Mouse (Mus musculus): ENCODE results near the gene Nfe2l2. TPM values are rescaled to one million over a fixed set of nuclear protein-coding genes. Genes with fewer than 3 reads are reported as not detected.
"Not testable (repeated sequence)": the region's sequence is repeated elsewhere in the genome, so short reads cannot be mapped to it uniquely, and the experiment has no call there.

Nfe2l2 gene
- total RNA-seq, 2 experiments from 2014 or later, result 79.2 to 94.0 TPM

DNA sequence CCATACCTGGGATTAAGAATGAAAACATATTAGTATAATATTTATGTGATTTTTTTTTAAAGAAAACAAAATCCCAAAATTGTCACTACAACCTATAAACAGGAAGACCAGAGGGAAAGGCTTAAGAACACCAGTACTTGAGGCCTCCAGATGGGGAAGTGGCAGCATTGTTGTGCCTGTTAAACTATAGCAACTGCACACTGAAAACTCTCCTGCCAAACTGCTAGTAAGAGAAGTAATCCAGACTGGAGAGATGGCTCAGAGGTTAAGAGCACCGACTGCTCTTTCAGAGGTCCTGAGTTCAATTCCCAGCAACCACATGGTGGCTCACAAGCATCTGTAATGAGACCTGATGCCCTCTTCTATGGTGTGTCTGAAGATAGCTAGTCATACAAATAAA, 54.0 kb downstream of the Nfe2l2 start:
- no peak for DNase-seq

DNA sequence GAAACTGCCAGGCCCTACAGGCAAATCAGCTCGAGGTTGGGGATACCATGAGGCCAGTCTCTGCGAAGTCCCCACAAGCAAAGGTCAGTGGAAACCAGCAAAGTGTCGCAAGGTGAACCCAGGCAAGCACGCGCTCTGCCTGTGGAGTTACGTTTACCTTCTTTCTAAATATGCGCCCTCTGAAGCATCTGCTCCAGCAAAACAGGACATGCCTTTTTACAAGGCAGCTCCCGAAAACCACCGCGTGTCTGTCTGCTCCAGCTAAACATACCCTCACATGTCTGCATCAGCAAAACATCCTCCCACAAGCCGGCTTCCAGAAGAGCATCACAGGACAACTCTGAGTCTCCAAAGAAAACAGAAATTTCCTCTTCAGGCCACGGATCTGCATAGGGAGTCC, 59.2 kb downstream of the Nfe2l2 start:
- no peak for DNase-seq

GRCm38 (mm10) chr2:75643950-75644349, 60.5 kb downstream of the Nfe2l2 start:
- no peak for DNase-seq

DNA sequence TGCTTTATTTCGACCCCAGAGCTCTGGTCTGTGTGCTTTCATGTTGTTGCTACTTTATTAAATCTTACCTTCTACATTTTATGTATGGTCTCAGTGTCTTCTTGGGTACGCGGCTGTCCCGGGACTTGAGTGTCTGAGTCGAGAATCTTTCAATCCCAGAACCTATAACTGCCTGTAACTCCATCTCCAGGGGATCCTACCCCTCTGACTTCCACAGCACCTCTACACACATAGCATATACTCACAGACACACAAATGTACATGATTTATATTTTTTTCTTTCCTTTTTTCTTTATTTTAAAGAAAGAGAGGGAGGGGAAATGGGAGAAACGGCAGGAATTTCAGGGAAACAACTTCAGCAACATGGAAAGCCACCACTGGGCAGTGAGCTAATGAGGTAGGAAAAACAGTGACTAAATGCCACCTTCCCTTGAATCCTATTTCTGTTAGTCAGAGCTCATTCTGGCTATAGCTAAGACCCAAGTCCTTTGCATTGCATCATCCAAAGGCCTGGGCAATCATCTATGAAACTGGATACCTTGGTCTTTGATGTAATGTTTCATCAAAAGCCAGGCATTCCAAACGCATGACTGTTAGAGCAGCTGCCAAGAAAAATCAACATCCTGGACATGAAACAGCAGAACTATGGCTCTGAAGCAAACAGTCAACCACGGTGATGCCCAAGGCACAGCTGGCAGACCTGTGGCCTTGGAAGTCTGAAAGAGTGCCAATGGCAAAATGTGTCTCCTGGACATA, 61.5 kb downstream of the Nfe2l2 start:
- DNase-seq, result peak; percentile 73

DNA sequence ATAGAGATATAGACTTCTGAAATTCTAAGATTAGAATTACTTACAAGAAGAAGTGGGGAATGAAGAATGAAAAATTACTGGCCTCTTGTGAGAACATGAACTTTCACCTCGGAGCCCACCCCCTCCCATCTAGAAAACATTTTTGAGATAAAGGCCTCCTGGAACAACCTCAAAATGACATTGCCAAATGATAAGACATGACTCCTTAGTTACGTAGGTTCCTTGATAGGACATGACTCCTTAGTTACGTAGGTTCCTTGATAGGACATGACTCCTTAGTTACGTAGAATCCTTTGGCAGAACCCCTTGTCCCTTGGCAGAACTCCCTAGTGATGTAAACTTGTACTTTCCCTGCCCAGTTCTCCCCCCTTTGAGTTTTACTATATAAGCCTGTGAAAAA, 62.1 kb downstream of the Nfe2l2 start:
- DNase-seq, result not testable (repeated sequence)

DNA sequence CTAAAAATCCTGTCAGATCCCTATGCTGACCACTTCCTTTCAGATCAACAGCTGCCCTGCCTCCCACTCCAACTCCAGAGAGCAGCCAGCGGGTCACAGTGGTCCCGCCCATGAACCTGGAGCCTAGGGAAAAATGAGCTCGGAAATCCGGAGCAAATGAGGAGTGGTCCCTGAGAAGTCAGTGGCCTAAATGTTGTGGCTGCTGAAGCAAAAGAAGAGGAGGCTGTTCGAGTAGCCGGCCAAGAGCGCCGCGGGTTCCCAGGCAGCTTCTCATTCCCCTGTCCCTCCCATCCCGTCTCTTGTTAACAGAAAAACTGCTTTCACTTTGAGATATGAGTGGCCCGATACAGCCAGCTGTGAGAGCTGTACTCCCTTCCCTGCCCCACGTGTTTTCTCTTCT, 64.9 kb downstream of the Nfe2l2 start:
- DNase-seq, result not testable (repeated sequence)

- not testable (repeated sequence) for DNase-seq
These were observed 66.6 kb downstream of the Nfe2l2 start for GRCm38 (mm10) chr2:75637822-75638221.

GRCm38 (mm10) chr2:75637361-75637760, 67.1 kb downstream of the Nfe2l2 start:
- no peak for DNase-seq

DNA sequence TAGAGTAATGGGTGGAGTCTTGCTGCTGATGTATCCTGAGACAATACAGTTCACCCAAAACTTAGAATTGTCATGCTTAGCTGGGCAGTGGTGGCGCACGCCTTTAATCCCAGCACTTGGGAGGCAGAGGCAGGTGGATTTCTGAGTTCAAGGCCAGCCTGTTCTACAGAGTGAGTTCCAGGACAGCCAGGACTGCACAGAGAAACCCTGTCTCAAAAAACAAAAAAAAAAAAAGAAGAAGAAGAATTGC, 67.5 kb downstream of the Nfe2l2 start:
- not testable (repeated sequence) for DNase-seq

GRCm38 (mm10) chr2:75636261-75637054, 68.0 kb downstream of the Nfe2l2 start:
- DNase-seq, result peak; percentile 59

DNA sequence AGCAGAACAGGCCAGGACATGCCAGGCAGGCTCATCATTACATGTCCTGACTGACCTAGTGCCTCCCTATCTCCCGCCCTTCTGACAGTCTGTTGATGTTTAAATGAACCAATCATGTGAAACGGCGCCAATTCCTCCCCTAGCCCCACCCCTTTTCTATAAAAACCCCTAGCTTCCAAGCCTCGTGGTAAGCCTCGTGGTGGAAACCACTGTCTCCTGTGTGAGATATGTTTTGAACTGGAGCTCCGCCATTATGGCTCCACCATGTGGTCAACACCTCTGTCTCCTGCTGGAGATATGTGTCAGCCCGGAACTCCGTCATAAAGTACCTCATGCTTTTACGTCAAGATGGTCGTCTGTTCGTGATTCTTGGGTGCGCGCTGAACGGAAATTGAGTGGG, 70.0 kb downstream of the Nfe2l2 start:
- DNase-seq, result not testable (repeated sequence)

DNA sequence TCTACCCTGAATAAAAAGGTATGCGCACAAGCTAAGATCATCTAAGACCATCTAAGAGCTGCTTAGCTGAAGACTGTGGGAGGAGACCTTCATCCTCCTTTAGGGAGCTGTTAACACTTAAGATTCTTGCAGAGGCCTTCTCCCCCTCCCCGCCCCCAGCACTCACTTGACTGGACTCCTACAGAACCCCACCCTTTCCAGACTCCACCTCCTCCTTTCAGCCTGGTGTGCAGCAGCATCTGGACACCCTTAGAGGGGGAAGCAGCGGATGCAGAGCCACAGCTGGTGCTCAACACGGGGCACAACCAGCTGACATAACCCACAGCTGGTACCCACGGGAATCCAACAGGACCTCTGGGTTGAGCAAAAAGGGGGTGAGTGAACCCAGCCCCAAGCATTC, 70.7 kb downstream of the Nfe2l2 start:
- DNase-seq, result no peak

DNA sequence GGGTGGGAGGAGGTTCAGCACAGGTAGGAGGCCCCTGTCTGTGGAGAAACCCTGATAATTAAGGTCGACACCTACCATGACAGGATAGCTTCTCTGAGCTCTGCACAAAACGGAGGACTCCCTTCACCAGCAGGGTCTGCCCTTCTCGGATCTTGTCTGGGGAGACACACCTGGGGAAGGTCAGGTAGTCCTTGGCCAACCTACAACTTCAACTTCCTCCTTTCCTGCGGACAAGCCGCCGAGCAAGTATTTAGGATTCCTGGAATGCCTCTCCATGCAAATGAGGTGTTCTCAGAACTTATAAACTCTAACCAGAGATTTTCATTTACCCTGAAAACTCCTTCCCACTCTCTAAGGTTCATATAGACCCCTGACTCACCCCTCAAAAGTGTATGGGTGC, 71.1 kb downstream of the Nfe2l2 start:
- no peak for DNase-seq

DNA sequence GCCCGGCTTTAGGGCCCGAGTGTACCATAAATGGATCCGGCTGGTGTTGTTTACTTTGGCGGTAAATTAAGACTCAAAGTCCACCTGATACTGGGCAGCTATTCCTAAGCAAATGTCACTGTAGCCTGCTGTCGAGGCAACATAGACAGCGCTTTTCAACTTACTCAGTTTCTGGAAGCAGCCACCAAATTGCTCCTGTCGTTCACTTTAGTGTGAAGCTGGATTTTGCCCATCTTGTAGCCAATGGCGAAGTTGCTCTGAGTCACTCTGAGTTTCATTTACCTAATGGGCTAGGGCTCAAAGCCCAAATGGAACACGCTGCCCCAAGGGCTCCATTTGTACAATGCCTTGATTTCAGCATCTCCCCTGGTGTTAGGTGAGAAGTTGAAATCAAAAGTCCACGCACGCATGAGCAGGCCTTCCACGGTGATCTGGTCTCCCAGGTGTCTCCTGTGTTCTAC, 71.7 kb downstream of the Nfe2l2 start:
- no peak for DNase-seq

DNA sequence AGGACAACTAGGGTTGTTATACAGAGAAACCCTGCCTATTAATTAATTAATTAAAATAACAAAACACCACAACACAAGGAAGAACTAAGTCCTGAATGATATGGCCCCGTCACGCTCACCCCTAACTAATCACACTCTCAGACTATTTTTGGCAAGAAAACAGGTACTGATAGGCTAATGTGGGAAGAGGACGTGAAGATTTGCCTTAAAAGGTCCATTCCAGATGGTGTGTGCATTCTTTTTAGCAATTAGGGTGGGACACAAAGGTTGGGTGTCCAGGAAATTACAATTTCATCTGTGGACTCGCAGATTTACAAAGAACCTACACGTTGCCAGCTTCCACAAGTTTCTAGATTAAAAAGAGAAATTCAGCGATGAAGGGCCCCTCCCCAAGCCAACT, 72.4 kb downstream of the Nfe2l2 start:
- DNase-seq, result no peak

DNA sequence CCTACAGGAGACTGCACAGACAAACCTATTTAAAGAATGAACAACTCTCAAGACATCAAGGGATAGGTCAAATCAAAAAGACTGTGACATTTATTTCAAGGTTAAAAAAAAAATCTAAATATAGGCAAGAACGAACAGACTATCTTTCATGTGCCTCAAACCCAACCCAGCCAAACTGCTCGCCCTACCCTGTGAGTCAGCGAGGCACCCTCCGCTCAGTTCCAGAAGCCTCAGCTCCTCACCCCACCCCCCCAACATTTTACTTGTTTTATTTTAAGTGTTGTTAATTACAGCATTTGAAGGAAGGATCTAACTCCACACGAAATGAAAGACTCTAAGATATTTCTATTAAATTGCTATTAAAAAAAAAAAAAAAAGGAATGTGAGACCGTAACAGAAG, 73.0 kb downstream of the Nfe2l2 start:
- no peak for DNase-seq

DNA sequence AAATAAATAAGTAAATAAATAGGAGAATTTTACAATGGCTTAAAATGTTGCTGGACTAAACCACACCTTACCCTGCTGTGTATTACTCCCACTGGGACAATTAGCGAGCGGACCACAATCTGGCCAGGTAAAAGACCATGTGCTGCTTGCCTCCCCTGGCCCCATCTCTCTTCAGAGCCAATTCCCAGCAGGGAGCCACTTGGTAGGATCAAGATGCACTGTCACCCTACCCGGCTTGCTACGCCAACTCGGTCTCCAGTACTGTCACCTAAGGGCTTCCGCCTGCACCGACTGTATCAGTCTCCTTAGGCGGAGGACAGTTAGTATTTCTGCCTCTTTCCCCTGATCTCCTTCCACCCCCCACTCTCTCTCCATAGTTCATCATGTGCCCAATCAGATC, 76.0 kb downstream of the Nfe2l2 start:
- no peak for DNase-seq

DNA sequence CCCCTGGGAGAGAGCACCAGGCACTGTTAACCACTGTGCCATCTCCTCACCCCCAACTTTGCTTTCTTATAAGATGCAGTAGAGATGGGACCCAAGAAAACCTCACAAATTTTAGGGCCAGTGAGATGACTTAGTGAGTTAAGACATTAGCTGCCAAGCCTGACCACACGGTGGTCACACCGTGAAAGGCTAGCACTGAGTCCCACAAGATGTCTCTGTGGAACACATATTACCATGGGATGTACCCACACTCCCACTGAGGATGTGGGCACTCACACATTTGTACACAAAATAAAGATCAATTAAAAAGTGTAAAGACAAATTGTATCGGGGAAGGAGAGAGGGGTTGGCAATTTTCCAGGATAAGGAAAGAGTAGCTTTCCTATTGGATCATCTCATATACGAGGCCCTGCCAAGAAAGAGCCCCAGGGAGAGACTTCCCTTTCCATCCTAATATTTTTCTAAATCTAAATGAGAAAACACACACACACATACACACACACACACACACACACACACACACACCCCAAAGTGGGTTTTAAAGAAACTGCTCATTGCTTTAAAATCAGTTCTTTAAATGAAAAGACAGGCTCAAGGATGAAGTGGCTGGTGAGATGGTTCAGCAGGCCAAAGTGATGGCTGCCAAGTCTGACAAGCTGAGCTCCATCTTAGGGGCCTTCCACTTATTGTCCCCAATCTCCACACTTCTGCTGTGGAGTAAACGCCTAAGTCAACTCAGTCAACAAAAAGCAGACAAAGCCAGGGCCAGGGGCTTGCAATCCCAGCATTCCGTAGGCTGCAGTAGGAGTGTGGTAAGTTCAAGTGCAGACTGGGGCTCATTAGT, 77.6 kb downstream of the Nfe2l2 start:
- no peak for DNase-seq

Small RNA genes lying within 50 kb of the gene (microRNA-seq; reads per million reads assigned to microRNA genes)
- gene Gm24574, result not detected

Other genes starting within 250 kb of the Nfe2l2 start
- gene Hnrnpa3, start 45.4 kb downstream of the Nfe2l2 start, total RNA-seq (2021), result 100 to 1,000 TPM; 358 to 456 TPM
- gene Agps, start 127.5 kb upstream of the Nfe2l2 start, total RNA-seq (2021), result 10 to 100 TPM; 32.4 to 42.0 TPM
- gene Ttc30b, start 233.9 kb upstream of the Nfe2l2 start, total RNA-seq (2021), result 10 to 100 TPM; 13.4 to 18.9 TPM